8 mouse cellular contexts compared by ENCODE assay signal in genomic region chr6:83115682-83116372, GRCm38 (mm10). TPM values are rescaled to one million over a fixed set of nuclear protein-coding genes. Genes with fewer than 3 reads are reported as not detected.
DNase-seq lines count a peak whose midpoint lies in the region; ATAC-seq and TF ChIP-seq lines count a peak whose summit lies in the region.

No protein-coding gene starts in this region.

- H3K9ac ChIP-seq in ES-E14 (ENCODE audit: insufficient read depth, low read depth, low read length, poor library complexity, severe bottlenecking): peak overlapping the region; percentile 82
- peak overlapping the region; percentile 92 for H3K9ac ChIP-seq in forebrain, embryonic 12.5 days
- H3K9ac ChIP-seq in limb, embryonic 15.5 days: peak overlapping the region; percentile 91

- H3K9me3 ChIP-seq in ES-E14 (ENCODE audit: control insufficient read depth, insufficient read depth, low read depth, low read length): no peaks in the 10 kb centered on the region
- no peaks in the 10 kb centered on the region for H3K9me3 ChIP-seq in forebrain, embryonic 12.5 days
- H3K9me3 ChIP-seq in limb, embryonic 15.5 days: no peaks in the 10 kb centered on the region

- H3K4me2 ChIP-seq in forebrain, embryonic 12.5 days: peak overlapping the region; percentile 96
- H3K4me2 ChIP-seq in limb, embryonic 15.5 days: peak overlapping the region; percentile 70

- no peak for TF ChIP-seq POLR2A in kidney, adult 2 months (IDR thresholded peaks at IDR 0.05; ENCODE audit: low read depth, low read length)
- no peak for TF ChIP-seq POLR2A in small intestine, adult 2 months (IDR thresholded peaks at IDR 0.05; ENCODE audit: low read depth, low read length)

- TF ChIP-seq CTCF in kidney, adult 2 months (conservative IDR thresholded peaks at IDR 0.05; ENCODE audit: insufficient read depth, insufficient read length, low read depth, low read length): no peak
- TF ChIP-seq CTCF in small intestine, adult 2 months (IDR thresholded peaks at IDR 0.05; ENCODE audit: extremely low read depth, insufficient read length, insufficient replicate concordance, low read depth, low read length): no peak

- 1% methylated on average over 48 of the region's 48 CpGs for WGBS in kidney, adult 2 months
- WGBS in forebrain, embryonic 12.5 days: 3% methylated on average over 27 of the region's 48 CpGs
- 1% methylated on average over 47 of the region's 48 CpGs for WGBS in limb, embryonic 15.5 days
- WGBS in small intestine, adult 2 months: under 1% methylated on average over 40 of the region's 48 CpGs

- peak; percentile 75 for ATAC-seq in forebrain, embryonic 12.5 days (ENCODE audit: low FRiP score)
- ATAC-seq in limb, embryonic 15.5 days (ENCODE audit: insufficient number of reproducible peaks, low FRiP score, low TSS enrichment, low read depth): peak; percentile 70
- no peak for ATAC-seq in megakaryocyte-erythroid progenitor cell, adult 5-6 weeks (replicated peaks; ENCODE audit: low FRiP score, low TSS enrichment, poor library complexity, severe bottlenecking)

- H3K27ac ChIP-seq in kidney, adult 2 months (ENCODE audit: insufficient read depth, low read depth, low read length): no peak overlapping the region
- H3K27ac ChIP-seq in ES-E14 (ENCODE audit: insufficient read depth, low read depth, low read length, poor library complexity, severe bottlenecking): no peak overlapping the region
- peak overlapping the region; percentile 79 for H3K27ac ChIP-seq in forebrain, embryonic 12.5 days
- H3K27ac ChIP-seq in limb, embryonic 15.5 days: peak overlapping the region; percentile 89
- H3K27ac ChIP-seq in small intestine, adult 2 months (ENCODE audit: insufficient read depth, low read depth, low read length): peak overlapping the region; percentile 30; the same call in 1 of the 2 replicates

- no peaks in the 10 kb centered on the region for H3K36me3 ChIP-seq in kidney, adult 2 months (ENCODE audit: control insufficient read depth, insufficient read depth, low read length)
- peaks cover 4% of the 10 kb centered on the region; the same call in 1 of the 2 replicates for H3K36me3 ChIP-seq in ES-E14 (ENCODE audit: control insufficient read depth, insufficient read depth, low read length, poor library complexity, severe bottlenecking)
- H3K36me3 ChIP-seq in forebrain, embryonic 12.5 days (replicated peaks): peaks cover 34% of the 10 kb centered on the region
- H3K36me3 ChIP-seq in limb, embryonic 15.5 days: peaks cover 36% of the 10 kb centered on the region
- peaks cover 6% of the 10 kb centered on the region for H3K36me3 ChIP-seq in small intestine, adult 2 months (ENCODE audit: control insufficient read depth, insufficient read depth, low read length)

- peak overlapping the region; percentile 97 for H3K4me3 ChIP-seq in kidney, adult 2 months (ENCODE audit: insufficient read depth, low read depth, low read length)
- H3K4me3 ChIP-seq in ES-E14 (ENCODE audit: insufficient read depth in 1 of 2, low read depth in 1 of 2, low read length in 2 of 2, poor library complexity in 1 of 2, severe bottlenecking in 1 of 2): peak overlapping the region; percentile 85 to 99
- peak overlapping the region; percentile 83 for H3K4me3 ChIP-seq in forebrain, embryonic 12.5 days (replicated peaks)
- H3K4me3 ChIP-seq in limb, embryonic 15.5 days: peak overlapping the region; percentile 96
- peak overlapping the region; percentile 75 for H3K4me3 ChIP-seq in small intestine, adult 2 months (ENCODE audit: low read depth, low read length)

- in situ Hi-C loops in ES-E14 (cut with MboI; ENCODE audit: low sequenced_read_pairs in 2 of 2, unreplicated experiment in 2 of 2): no loop called here

- no peak for DNase-seq in kidney, adult 2 months
- no peak for DNase-seq in kidney, adult 9 months
- no peak for DNase-seq in ES-E14 (ENCODE audit: low read depth, low spot score)
- DNase-seq in gastrocnemius, postnatal 25 days: no peak

- H3K27me3 ChIP-seq in kidney, adult 2 months (replicated peaks; ENCODE audit: control insufficient read depth, insufficient read depth, low read length): no peaks in the 10 kb centered on the region
- no peaks in the 10 kb centered on the region for H3K27me3 ChIP-seq in forebrain, embryonic 12.5 days
- H3K27me3 ChIP-seq in limb, embryonic 15.5 days: no peaks in the 10 kb centered on the region
- no peaks in the 10 kb centered on the region for H3K27me3 ChIP-seq in small intestine, adult 2 months (ENCODE audit: control insufficient read depth, insufficient read depth, low read length)

- H3K4me1 ChIP-seq in kidney, adult 2 months (ENCODE audit: control insufficient read depth, insufficient read depth, low read length): peaks cover 13% of the 10 kb centered on the region; the same call in 1 of the 2 replicates
- H3K4me1 ChIP-seq in ES-E14 (ENCODE audit: control insufficient read depth in 2 of 2, insufficient read depth in 2 of 2, low read length in 2 of 2, poor library complexity in 1 of 2): peaks cover 0 to 3% of the 10 kb centered on the region in 2 experiments; a peak in 2 of 4 replicates
- peaks cover 44% of the 10 kb centered on the region for H3K4me1 ChIP-seq in forebrain, embryonic 12.5 days
- H3K4me1 ChIP-seq in limb, embryonic 15.5 days: peaks cover 42% of the 10 kb centered on the region
- peaks cover 17% of the 10 kb centered on the region for H3K4me1 ChIP-seq in small intestine, adult 2 months (ENCODE audit: control insufficient read depth, insufficient read depth, insufficient read length, low read length)

TF ChIP-seq in ES-E14, 5 proteins besides CTCF, POLR2A, EP300 and RAD21:
- TF ChIP-seq CHD2 (IDR thresholded peaks at IDR 0.05; ENCODE audit: low read depth, low read length) (no peak), HCFC1 (IDR thresholded peaks at IDR 0.05; ENCODE audit: borderline replicate concordance, insufficient read depth, low read length) (peak; percentile 15; the same call in 1 of the 2 replicates), ZC3H11A (IDR thresholded peaks at IDR 0.05; ENCODE audit: borderline replicate concordance, low read depth, low read length) (no peak)

RNA-seq across cellular contexts. Expression of gene Mogs, which starts 0.5 kb away (rescaled TPM):
- 35.5 and 42.3 TPM in 2 replicates for polyA plus RNA-seq in kidney, adult 2 months (2012; rRNA removed)
- 42.3 and 92.6 TPM in 2 replicates for total RNA-seq in ES-E14 (2012; rRNA removed)
- polyA plus RNA-seq in forebrain, embryonic 12.5 days (2016; fragmentation: Nextera tagmentation; extraction: Ambion mirVana): 37.4 and 38.6 TPM in 2 replicates
- polyA plus RNA-seq in limb, embryonic 15.5 days (2015; fragmentation: Nextera tagmentation; extraction: Ambion mirVana): 41.8 and 53.8 TPM in 2 replicates
- 34.2 and 45.6 TPM in 2 replicates for polyA plus RNA-seq in small intestine, adult 2 months (2012; rRNA removed)
- total RNA-seq in gastrocnemius, postnatal 25 days (2021): 1 to 10 TPM; 6.5 to 8.1 TPM
- total RNA-seq in megakaryocyte-erythroid progenitor cell, adult 5-6 weeks (2014; fragmentation: Nextera tagmentation): 76.2 and 97.3 TPM in 2 replicates
- total RNA-seq in megakaryocyte-erythroid progenitor cell, adult 5-6 weeks (2017): 88.3 and 127 TPM in 2 replicates

RNA-seq across cellular contexts. Expression of gene Wbp1, which starts 5.5 kb away (rescaled TPM):
- 203 and 259 TPM in 2 replicates for polyA plus RNA-seq in kidney, adult 2 months (2012; rRNA removed)
- total RNA-seq in ES-E14 (2012; rRNA removed): 47.5 and 63.8 TPM in 2 replicates
- 202 and 219 TPM in 2 replicates for polyA plus RNA-seq in forebrain, embryonic 12.5 days (2016; fragmentation: Nextera tagmentation; extraction: Ambion mirVana)
- polyA plus RNA-seq in limb, embryonic 15.5 days (2015; fragmentation: Nextera tagmentation; extraction: Ambion mirVana): 89.8 and 91.4 TPM in 2 replicates
- 91.6 and 183 TPM in 2 replicates for polyA plus RNA-seq in small intestine, adult 2 months (2012; rRNA removed)
- 10 to 100 TPM; 37.8 to 38.2 TPM for total RNA-seq in gastrocnemius, postnatal 25 days (2021)
- total RNA-seq in megakaryocyte-erythroid progenitor cell, adult 5-6 weeks (2014; fragmentation: Nextera tagmentation): 29.1 and 56.6 TPM in 2 replicates
- total RNA-seq in megakaryocyte-erythroid progenitor cell, adult 5-6 weeks (2017): 61.5 and 75.1 TPM in 2 replicates

RNA-seq across cellular contexts. Expression of gene Mrpl53, which starts 7.0 kb away (rescaled TPM):
- polyA plus RNA-seq in kidney, adult 2 months (2012; rRNA removed): 91.1 and 91.7 TPM in 2 replicates
- 50.5 and 53.9 TPM in 2 replicates for total RNA-seq in ES-E14 (2012; rRNA removed)
- 117 TPM in 2 replicates for polyA plus RNA-seq in forebrain, embryonic 12.5 days (2016; fragmentation: Nextera tagmentation; extraction: Ambion mirVana)
- 119 and 123 TPM in 2 replicates for polyA plus RNA-seq in limb, embryonic 15.5 days (2015; fragmentation: Nextera tagmentation; extraction: Ambion mirVana)
- 73.8 and 82.0 TPM in 2 replicates for polyA plus RNA-seq in small intestine, adult 2 months (2012; rRNA removed)
- 100 to 1,000 TPM; 109 to 113 TPM for total RNA-seq in gastrocnemius, postnatal 25 days (2021)
- total RNA-seq in megakaryocyte-erythroid progenitor cell, adult 5-6 weeks (2014; fragmentation: Nextera tagmentation): 50.1 and 97.7 TPM in 2 replicates
- 37.2 and 37.5 TPM in 2 replicates for total RNA-seq in megakaryocyte-erythroid progenitor cell, adult 5-6 weeks (2017)

RNA-seq across cellular contexts. Expression of gene Ino80b, which starts 9.4 kb away (rescaled TPM):
- polyA plus RNA-seq in kidney, adult 2 months (2012; rRNA removed): 19.0 and 29.8 TPM in 2 replicates
- 19.2 and 21.2 TPM in 2 replicates for total RNA-seq in ES-E14 (2012; rRNA removed)
- polyA plus RNA-seq in forebrain, embryonic 12.5 days (2016; fragmentation: Nextera tagmentation; extraction: Ambion mirVana): 19.0 and 20.6 TPM in 2 replicates
- 9.9 and 10.0 TPM in 2 replicates for polyA plus RNA-seq in limb, embryonic 15.5 days (2015; fragmentation: Nextera tagmentation; extraction: Ambion mirVana)
- 30.3 and 70.3 TPM in 2 replicates for polyA plus RNA-seq in small intestine, adult 2 months (2012; rRNA removed)
- total RNA-seq in gastrocnemius, postnatal 25 days (2021): 10 to 100 TPM in 1 of 2 experiments, 1 to 10 TPM in 1; 4.8 to 14.0 TPM
- 11.2 and 20.1 TPM in 2 replicates for total RNA-seq in megakaryocyte-erythroid progenitor cell, adult 5-6 weeks (2014; fragmentation: Nextera tagmentation)
- total RNA-seq in megakaryocyte-erythroid progenitor cell, adult 5-6 weeks (2017): 28.8 and 32.8 TPM in 2 replicates

RNA-seq across cellular contexts. Expression of gene Gm42688, which starts 14.4 kb away (rescaled TPM):
- polyA plus RNA-seq in kidney, adult 2 months (2012; rRNA removed): 4.3 and 4.4 TPM in 2 replicates
- 1.3 and 1.8 TPM in 2 replicates for total RNA-seq in ES-E14 (2012; rRNA removed)
- polyA plus RNA-seq in forebrain, embryonic 12.5 days (2016; fragmentation: Nextera tagmentation; extraction: Ambion mirVana): 3.4 and 3.7 TPM in 2 replicates
- polyA plus RNA-seq in limb, embryonic 15.5 days (2015; fragmentation: Nextera tagmentation; extraction: Ambion mirVana): 2.5 and 3.5 TPM in 2 replicates
- 3.2 and 4.2 TPM in 2 replicates for polyA plus RNA-seq in small intestine, adult 2 months (2012; rRNA removed)
- 1 to 10 TPM; 1.0 TPM for total RNA-seq in gastrocnemius, postnatal 25 days (2021)
- total RNA-seq in megakaryocyte-erythroid progenitor cell, adult 5-6 weeks (2014; fragmentation: Nextera tagmentation): 7.7 and 8.3 TPM in 2 replicates
- 3.0 and 5.4 TPM in 2 replicates for total RNA-seq in megakaryocyte-erythroid progenitor cell, adult 5-6 weeks (2017)

Comparison
In these comparisons a context has a peak if more than half of its experiments do, and no peak if none do; other contexts are left out.
1. H3K27ac ChIP-seq: peak in forebrain, embryonic 12.5 days (single experiment), limb, embryonic 15.5 days (single experiment) and small intestine, adult 2 months (single experiment); none in kidney, adult 2 months (single experiment) and ES-E14 (single experiment).
2. Peak in every context shown above with its lines, with median percentiles within 50 percentile points of each other: H3K4me3 ChIP-seq and H3K9ac ChIP-seq.